Mouse (Mus musculus): Measurements from ENCODE around the gene Mb21d2.

Mb21d2 gene

DNA sequence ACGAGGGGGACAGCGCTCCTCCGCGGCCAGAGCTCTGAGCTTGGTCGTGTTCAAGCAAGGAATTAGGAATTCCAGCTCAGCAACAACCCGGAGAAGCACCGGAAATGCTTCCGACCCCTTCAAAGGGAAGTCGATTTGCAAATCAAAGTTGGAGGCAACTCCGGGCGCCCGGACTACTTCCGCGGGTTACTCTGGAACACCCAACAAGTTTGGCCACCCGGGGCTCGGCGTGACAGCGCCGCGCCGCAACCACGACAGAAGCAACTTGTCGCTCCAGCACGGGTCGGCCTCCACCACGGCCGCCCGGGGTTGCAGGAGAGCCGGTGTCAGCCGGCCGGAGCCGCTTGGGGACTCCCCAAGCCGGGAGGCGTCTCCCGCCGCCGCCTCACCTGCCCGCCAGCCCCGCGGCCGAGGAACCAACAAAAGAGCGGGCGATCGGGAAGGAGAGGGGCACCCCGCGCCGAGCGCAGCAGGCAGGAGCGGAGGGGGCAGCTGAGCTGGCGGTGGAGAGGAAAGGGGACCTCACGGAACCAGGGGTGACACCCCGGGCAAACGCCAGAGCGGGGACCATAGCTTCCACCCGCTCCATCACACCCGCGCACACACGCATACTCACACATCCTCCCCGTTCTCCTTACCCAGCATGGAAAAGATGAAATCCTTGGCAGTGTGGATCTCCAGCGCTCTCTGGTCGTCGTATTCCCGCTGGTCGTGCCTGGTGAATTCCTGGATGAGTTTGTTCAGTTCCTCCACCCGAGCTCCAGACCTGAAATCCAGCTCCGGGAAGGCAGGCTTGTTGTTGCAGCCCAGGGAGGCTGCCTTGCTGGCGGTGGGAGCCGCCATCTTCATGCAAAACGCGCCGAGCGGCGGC, at the start of gene Mb21d2:
Gene Mb21d2 (minus strand): TSS at position 859 of the 871 bp plus-strand sequence.
- peak; percentile 77 for DNase-seq

DNA sequence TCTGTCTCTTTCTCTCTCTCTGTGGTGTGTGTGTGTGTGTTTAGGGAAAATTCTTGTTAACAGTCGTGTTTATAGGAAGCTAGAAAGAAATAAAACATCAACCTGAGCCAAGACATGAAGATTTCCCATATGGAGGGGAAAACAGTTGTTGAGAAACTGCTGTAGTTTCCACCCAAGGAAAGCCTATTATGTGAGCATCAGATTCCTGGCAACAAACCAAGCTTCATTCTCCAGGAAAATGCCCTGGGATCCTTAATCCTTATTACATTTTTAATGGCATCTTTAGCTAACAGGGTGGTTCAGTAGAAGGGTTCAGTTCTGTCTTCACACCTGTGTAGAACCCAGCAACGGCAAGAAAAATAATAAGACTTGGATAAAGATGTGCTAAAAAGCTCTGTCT, 36.8 kb upstream of the Mb21d2 start:
- no peak for DNase-seq

DNA sequence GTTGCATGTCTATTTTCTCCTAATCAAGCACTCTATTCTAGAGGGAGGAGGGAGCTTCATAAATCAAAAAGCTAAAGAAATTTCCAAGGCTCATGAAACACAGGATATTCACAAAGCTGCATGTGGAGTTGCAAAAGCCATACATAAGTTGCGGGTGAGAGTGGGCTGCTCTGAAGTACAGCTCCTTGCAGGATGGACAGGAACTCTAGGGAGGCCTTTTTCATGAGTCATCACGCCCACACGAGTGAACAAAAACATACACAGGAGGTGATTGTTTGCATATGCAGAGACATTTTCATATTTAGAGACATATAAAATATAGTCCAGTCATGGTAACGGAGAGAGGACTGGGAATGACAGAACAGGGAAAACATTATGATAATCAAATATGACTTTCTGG, 34.6 kb upstream of the Mb21d2 start:
- DNase-seq = no peak

DNA sequence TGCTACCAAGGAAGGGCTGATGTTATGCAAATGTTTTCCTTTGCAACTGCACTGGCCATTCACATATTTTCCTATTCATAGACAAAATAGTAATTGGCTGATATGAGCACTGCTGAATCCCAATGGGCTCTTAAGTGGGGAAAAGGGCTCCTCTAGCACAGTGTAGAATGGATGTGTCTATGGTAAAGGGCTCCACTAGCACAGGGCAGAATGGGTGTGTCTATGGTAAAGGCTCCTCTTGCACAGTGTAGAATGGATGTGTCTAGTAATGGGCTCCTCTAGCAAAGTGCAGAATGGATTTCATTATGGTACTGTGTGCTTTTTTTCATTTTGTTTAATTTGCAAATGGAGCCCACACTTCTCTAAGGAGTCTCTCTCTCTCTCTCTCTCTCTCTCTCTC, 33.5 kb upstream of the Mb21d2 start:
- no peak for DNase-seq

DNA sequence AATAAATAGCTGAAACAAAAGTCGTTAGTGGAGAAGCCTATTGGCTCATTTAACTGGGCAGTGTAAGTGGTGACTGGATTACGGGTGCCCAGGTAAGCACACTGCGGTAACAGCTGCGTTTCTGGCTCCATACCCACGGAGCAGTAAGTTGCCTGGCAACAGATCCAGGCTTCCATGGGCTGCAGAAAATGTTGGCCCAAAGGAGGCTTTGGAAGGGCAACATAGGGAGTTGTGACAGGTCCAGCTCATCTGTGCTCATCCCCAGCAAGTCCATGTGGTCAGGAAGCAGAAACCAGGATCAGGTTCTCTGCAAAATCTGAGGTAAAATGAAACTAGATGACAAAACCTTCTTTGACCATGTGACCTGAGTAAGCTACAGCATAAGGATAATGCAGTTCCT, 20.3 kb upstream of the Mb21d2 start:
- no peak for DNase-seq

DNA sequence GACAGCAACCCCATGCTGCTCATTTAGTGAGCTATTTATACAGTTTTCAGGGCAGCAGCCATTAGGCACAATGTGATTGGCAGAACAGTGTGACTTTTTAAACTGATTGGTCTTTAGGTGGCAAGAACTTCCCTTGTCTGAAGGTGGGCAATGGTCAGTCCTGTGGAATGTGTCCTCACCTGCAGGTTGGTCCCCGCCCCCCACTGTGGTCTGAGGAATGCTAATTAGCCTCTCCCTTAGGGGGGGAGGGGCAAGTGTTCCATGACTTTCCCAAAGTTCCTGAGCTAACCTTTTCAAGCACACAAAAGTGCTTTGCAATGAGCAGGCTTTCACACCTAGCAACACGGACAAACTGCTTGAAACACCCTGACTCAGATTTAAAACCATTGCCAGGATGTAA, 13.8 kb upstream of the Mb21d2 start:
- no peak for DNase-seq

DNA sequence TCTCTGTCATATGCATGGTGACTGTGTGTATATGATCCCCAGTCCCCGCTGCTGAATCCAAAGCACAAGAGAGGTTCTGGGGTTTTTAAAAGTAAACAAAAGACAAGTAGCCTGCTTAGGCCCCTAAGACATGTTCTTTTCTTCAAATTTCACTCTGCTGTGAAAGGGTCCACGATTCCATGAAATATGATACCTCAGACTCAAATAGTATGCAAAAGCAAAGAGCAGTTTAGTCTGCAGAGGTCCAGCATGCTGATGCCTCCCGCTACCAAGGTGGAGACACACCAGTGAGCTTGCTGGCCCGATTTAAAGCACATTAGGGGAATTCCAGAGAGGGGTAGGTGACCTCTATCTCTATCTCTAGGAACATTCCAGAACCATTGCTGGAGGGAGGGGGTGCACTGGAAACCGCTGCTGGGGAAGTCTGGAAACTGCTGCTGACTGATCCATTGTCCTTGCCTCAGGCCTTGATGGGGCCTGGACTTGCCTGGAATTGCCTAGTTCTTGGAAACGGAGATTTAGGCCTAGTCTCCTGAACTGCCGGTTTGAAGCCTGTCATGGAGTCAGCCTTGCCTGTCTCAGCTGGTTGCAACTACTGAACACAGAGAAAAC, 6.8 kb upstream of the Mb21d2 start:
- DNase-seq = peak; percentile 24

DNA sequence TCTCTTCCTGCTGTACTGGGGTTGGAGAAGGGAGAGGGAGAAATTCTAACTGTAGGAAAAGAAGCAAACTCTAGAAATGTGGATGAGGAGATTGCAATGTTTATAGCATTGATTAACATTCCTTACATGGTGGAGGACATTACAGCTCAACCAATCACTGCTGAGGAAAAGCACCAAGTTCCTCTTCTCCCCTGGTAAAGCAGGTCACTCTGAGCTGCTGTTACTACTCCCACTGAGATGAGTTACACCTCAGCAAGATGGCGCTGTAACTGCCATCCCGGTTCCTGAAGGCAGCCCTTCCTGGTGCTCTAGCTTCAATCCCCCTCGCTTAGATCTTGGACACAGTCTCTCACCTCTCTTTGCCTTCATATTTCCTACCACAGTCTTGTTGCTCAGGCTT, 6.2 kb upstream of the Mb21d2 start:
- DNase-seq = no peak

DNA sequence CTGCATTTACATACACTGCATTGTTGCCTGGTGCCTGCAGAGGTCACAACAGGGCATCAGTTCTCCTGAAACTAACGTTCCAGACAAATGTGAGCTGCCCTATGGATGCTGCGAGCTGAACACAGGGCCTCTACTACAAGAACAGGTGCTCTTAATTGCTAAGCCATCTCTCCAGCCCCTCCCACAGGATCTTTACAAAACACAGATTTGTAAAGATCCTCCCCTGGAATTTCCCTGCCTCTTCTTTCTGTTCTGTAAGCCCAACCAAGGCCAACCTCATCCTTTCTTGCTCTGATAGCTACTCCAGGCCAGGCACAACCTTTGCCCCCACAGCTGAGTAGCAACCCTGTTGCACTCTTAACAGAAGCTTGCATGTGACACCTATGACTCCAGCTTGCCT, 1.7 kb upstream of the Mb21d2 start:
- DNase-seq = no peak

DNA sequence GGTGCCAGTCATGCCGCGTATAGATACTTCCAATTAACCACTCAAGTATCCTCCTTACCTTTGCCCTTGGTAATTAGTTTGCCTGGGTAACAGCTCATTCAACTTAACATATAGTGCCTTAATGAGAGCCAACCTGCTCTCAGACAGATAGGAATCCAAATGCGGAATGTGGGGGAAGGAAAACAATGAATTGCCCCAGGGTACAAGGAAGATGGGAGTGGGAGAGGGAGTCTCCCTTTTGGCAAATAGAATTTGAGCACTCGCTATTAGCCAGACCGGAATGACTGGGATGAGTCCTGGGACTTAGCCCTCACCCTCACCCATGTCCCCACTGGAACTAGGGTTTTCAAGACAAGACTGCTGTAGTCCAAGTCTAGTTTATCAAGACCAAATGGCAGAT, 953 bp upstream of the Mb21d2 start:
- DNase-seq = no peak

DNA sequence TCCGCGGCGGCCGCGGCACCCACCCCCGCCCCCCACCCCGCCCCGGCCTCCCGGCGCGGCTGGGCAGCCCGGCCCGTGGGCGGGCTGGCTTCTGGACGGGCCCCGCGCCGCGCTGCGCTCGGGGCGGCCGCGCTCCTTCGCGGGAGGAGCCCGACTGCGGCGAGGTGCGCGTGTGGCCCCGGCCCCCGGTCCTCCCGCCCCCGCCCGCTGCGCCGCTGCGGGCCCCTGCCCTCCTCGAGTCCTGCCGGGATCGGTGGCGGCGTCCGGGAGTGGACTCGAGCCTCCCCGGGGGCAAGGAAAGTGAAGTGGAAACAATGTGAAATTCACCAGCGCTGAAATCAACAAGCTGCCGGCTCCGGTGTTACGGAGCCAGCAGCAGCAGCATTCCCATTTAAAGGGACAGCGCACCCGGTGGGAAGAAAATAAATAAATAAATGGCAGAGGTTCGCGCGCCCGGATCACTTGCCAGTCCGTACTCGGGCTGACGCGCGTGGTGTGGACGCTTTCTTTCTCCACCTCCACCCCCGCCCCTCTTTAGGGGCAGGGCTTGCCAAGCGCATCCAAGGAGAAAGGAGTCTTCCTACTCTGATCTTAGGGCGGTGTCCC, 316 bp upstream of the Mb21d2 start:
- peak; percentile 78 for DNase-seq

DNA sequence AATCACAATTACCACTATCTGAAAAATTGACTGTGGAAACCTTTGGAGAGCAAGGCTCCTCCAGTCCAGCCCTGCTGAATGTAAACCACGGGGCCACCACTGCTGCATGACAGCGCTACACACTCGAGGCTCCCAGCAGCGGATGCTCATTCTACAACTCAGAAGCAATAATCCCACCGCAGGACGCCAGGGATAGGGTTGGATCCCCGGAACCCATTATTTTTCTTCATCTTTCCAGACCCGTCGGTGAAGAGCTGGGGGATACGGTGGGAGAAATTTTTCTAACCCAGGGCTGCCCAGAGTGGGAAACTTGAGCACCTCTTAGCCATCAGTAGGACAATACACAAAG, 1.0 kb downstream of the Mb21d2 start:
- peak; percentile 79 for DNase-seq

DNA sequence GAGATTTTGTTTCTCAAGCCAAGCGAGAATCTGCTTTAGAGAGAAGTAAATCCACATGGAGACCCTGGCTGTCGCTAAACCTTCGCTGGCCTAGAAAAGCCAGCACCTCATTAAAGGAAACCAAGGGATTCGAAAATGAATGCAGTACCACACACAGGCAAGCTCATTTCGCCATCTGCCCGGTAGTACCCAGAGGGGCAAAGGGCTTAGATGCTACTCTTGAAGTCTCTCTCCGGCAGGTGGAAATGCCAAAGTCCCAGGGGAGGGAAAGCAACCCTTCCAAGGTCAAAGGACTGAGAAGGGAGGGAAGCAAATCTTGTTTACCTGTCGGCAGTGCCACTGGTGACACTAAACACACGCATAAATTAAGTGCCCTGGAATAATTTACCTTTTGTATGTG, 2.1 kb downstream of the Mb21d2 start:
- peak; percentile 24 for DNase-seq

DNA sequence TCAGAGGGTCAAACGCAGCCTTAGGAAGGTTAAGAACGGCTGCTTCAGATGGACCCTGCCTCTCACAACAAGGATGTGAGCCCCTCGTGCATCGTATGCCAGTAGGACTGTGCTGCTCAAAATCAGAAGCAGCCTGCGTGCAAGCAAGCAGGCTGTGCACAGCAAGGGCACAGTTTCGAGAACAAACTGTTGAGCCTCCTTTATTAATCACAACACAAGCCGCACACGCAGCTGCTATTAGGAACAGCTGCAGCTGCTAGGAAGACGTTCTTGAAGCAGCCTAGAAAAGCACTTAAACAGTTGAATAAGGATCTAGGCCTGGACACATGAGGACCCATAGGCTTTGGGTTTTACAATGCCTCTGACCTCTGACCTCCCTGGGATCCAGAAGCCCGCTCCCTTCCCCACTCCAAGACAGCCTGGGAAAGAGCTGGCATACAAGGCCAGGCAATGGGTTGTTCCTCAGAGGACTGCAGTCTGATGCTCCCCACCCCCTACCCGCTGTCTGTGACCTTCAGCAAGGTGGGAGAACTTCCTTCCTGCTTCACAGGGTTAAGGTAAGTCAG, 10.1 kb downstream of the Mb21d2 start:
- peak; percentile 34 for DNase-seq

DNA sequence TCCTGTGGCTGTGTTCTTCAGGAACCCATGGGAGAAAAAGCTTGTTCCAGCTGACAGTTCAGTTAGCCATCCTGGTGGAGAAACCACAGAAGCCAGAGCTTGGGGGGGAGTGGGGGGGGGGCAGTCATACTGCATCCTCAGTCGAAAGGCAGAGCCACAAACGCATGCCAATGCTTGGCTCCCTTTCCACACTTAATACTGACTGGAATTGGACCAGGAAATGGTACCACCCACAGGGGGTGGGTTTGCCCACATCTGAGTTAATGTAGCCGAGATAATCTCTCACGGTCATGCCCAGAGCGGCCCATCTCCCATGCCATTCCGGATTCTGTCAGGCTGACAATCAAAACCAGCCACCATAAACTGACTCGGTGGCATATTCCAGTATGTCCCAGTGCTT, 14.1 kb downstream of the Mb21d2 start:
- no peak for DNase-seq

DNA sequence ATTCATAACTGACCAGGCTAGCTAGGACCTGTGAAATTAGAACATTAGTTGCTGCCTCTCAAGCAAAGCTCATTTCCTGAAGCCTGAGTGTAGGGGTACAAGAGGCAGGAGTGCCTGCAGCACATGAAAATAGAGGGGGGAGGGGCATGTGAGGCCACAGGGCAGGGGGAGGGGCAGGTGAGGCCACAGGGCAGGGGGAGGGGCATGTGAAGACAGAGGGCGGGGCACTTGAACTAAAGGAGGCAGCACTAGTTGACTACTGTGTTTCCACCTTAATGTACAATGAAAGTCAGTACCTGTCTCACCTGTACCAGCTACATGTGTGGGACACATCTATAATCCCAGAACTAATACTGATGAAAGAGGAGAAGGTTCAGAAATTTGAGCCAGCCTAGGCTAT, 14.8 kb downstream of the Mb21d2 start:
- DNase-seq = no peak

DNA sequence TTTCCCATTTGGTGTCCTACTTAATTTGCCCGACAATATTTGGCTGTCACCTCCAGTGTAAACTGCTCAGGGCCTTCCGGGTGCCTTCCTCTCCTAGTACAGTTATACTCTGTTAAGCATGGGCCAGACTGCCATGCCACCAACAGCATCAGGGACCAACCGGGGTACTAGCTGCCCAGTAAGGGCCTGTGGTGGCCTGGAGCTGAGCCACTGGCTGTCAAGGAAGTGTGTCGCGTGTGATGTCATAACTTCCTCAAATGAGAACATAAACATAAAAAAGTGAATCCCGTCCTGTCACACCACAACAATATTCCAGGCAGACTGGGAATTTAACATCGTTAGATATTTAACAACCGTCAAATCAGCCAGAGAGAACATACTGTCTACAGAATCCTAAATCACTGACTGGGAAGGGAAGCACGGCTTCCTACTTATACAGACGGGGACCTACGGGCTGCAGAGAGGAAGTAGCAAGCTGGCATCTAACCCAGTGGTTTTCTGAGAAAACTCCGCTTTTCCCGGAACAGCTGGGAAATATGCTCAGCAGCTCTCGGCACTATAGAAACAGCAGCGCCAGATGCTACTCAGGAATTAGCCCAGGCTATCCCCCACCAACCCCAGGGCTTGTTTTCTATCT, 17.9 kb downstream of the Mb21d2 start:
- DNase-seq = no peak

DNA sequence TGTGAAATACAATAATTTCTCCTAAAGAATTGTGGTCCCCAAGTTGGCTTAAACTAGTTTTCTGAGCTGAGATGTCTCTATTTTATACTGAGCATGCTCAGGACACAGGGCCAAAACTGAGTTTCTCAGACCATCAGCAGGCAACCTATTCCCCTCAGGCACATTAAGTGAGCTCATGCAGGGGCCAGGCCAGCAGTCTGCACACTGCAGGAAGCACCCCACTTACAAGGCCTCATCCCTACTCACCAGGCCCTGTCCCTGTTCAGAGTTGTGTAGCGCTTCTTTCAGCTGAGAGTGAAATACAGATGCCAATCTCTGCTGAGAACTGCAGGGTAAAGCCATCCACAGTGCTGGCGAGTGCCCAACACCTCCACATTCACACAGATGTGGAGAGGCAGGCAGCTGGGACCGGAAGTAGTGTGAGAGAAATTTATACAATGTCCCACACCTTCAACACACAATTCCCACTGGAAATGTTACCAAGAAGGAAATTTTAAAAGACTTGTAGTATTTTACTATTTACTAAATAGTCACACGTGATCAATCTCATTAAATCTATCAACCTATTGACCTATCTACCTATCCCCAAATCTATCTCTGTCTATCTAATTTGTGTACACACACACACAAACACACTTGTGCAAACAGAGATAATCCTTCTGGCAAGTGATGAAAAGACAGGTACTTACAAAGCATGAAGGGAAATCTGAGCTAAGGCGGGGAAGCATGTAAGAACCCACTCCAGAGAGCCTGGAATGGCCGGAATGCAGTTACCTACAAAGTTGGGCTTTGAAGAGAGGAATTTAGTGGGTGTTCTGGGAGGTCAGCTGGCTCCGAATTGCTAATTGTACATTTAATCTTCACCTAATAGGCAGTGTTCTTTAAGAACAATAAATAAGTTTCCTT, 22.9 kb downstream of the Mb21d2 start:
- no peak for DNase-seq

DNA sequence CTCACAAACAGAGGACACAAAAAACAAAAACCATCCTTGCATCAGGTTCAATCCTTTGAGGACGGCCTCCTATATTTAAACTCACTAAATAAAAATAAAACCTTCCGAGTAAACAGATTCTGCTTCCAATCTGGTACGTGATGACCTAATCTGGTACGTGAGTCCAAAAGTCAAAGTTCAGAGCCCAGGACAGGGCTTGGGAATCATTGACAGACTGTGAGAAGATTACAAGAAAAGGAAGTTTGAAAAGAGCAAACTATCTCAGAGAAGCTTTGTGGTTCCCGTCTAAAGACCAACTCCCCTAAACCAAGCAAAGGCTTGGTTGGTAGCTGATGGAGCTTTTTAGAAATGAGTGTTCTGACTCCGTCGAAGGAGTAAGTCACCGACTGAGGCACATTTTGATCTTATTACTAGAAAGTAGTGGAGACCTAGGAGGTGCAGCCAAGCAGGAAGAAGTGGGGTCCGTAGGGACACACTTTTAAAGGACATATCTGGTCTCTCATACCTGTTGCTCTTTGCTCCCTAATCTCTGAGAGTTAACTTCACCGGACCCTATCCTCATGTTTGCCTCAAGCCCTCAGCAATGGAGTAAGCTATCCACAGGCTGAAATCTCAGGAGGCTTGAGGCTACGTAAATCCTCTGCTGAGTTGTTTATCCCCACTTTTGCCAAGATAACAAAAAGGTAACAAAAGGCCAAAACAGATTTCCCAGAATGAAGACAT, 23.7 kb downstream of the Mb21d2 start:
- no peak for DNase-seq

DNA sequence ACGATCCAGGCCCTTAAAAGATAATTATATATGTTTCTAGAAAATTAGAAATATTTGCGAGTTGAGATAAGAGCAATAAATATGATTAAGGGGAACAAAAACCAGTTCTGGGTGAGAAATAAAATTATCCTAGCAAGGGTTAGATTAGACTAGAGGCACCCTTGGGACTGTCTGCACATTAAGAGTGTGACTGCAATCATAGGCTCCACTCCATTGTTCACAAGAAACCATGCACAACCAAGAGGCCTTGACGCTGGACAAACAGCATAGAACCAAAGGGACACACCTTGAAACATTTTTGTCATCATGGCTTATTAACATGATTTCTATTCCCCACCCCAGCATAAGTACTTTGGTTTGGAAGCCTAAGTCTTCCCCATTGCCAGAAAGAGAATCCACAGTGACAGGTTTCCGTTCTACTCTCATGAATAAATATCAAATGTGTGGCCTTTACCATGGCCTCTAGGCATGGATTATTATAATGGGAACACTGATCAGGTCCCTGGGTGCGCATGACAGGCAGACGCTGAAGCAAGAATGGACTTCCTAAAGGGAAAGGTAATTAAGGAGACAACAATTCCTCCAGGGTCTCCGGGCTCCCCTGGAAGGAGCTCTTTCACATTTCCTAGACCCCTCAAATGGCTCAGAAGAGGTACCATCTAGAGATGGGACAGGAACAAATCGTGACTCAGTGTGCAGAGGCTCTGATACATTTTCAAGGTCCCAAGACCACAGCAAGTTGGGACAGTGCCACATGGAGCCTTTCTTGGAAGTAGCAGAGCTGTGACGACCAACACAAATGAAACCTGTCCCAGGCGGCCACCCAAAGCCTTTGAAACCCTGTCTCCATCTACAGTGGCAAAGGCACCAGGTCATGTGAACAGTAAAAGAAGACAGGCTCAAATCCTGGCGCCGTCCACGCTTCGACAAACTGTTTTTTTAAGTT, 26.6 kb downstream of the Mb21d2 start:
- DNase-seq = no peak

DNA sequence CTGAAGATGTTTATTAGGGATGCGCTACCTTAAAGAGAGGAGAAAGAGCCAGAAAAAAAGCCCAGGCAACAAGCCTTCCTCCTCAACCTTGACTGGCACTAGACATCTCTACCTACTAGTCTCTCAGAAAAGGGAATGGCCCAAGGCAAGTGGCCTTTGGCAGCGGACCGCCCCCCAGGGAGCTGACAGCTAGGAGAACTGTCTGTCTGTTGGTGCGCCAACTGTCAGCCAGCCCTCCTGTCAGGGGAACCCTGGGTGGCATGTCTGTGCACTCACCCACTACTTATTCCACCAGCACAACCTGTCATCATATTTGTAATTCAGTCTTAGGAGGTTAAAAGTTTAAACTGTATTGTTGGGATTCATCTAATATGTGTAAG, 30.3 kb downstream of the Mb21d2 start:
- DNase-seq = no peak

Measured in embryo, embryonic 11 days (tissue).